Mouse (Mus musculus): ENCODE measurements around the gene Cngb1. TPM values are rescaled to one million over a fixed set of nuclear protein-coding genes. Genes with fewer than 3 reads are reported as not detected.

Cngb1 gene
- 0.21 TPM for polyA plus RNA-seq (2015; fragmentation: Illumina TruSeq; extraction: RNeasy Lipid Tissue Mini Kit (QIAGEN cat#74804); ENCODE audit: low read depth, low replicate concordance)

GRCm38 (mm10) chr8:95306431-95306830 lies at the start of gene Cngb1:
Cngb1 (minus strand) TSS chr8:95306585.

GRCm38 (mm10) chr8:95352151-95352870 lies 45.9 kb upstream of the Cngb1 start, which contains the start of gene Mmp15:
Mmp15 (plus strand) TSS chr8:95352268.

GRCm38 (mm10) chr8:95331720-95332436 lies 25.5 kb upstream of the Cngb1 start, which contains the start of the genes Zfp319 and Usb1:
Zfp319 (minus strand) TSS chr8:95331950.
Usb1 (plus strand) TSS chr8:95332284.

GRCm38 (mm10) chr8:95310342-95310970 lies 4.1 kb upstream of the Cngb1 start, which contains the start of gene Tepp:
Tepp (plus strand) TSS chr8:95310566.

GRCm38 (mm10) chr8:95202649-95203275 lies 103.6 kb downstream of the Cngb1 start, which contains the start of gene Kifc3:
Kifc3 (minus strand) TSS chr8:95202812.

Other genes with a start within 250 kb of the Cngb1 start
- 26.7 TPM for gene Katnb1, start 225.4 kb downstream of the Cngb1 start, polyA plus RNA-seq (2015; fragmentation: Illumina TruSeq; extraction: RNeasy Lipid Tissue Mini Kit (QIAGEN cat#74804); ENCODE audit: low read depth, low replicate concordance)
- 34.2 TPM for gene Kifc3, start 103.8 kb downstream of the Cngb1 start, polyA plus RNA-seq (2015; fragmentation: Illumina TruSeq; extraction: RNeasy Lipid Tissue Mini Kit (QIAGEN cat#74804); ENCODE audit: low read depth, low replicate concordance)
- not detected for gene Tepp, start 4.0 kb upstream of the Cngb1 start, polyA plus RNA-seq (2015; fragmentation: Illumina TruSeq; extraction: RNeasy Lipid Tissue Mini Kit (QIAGEN cat#74804); ENCODE audit: low read depth, low replicate concordance)
- 7.8 TPM for gene Zfp319, start 25.4 kb upstream of the Cngb1 start, polyA plus RNA-seq (2015; fragmentation: Illumina TruSeq; extraction: RNeasy Lipid Tissue Mini Kit (QIAGEN cat#74804); ENCODE audit: low read depth, low replicate concordance)
- gene Usb1, start 25.7 kb upstream of the Cngb1 start, polyA plus RNA-seq (2015; fragmentation: Illumina TruSeq; extraction: RNeasy Lipid Tissue Mini Kit (QIAGEN cat#74804); ENCODE audit: low read depth, low replicate concordance) = 10.5 TPM
- 9.5 TPM for gene Mmp15, start 45.7 kb upstream of the Cngb1 start, polyA plus RNA-seq (2015; fragmentation: Illumina TruSeq; extraction: RNeasy Lipid Tissue Mini Kit (QIAGEN cat#74804); ENCODE audit: low read depth, low replicate concordance)
- 77.2 TPM for gene Cfap20, start 128.3 kb upstream of the Cngb1 start, polyA plus RNA-seq (2015; fragmentation: Illumina TruSeq; extraction: RNeasy Lipid Tissue Mini Kit (QIAGEN cat#74804); ENCODE audit: low read depth, low replicate concordance)
- 79.1 TPM for gene Csnk2a2, start 183.5 kb upstream of the Cngb1 start, polyA plus RNA-seq (2015; fragmentation: Illumina TruSeq; extraction: RNeasy Lipid Tissue Mini Kit (QIAGEN cat#74804); ENCODE audit: low read depth, low replicate concordance)
- 4.7 TPM for gene Ccdc113, start 227.5 kb upstream of the Cngb1 start, polyA plus RNA-seq (2015; fragmentation: Illumina TruSeq; extraction: RNeasy Lipid Tissue Mini Kit (QIAGEN cat#74804); ENCODE audit: low read depth, low replicate concordance)

All from brain, adult 10 weeks (tissue).